Mouse (Mus musculus) neutrophil, adult 5-6 weeks (primary cell): ENCODE data around the gene Olfr1128. TPM values are rescaled to one million over a fixed set of nuclear protein-coding genes. Genes with fewer than 3 reads are reported as not detected.
"Not testable (repeated sequence)": the region's sequence is repeated elsewhere in the genome, so short reads cannot be mapped to it uniquely, and the experiment has no call there.

ENCODE experiments used
- ATAC-seq: fragments of 151-379, 151-347 bp; 2 replicates; pipeline ENCODE4 v1.8.0; 2017; ENCODE audit warnings: mild to moderate bottlenecking, moderate TSS enrichment; ENCODE audit not compliant: insufficient number of reproducible peaks, poor library complexity, low FRiP score, severe bottlenecking; ENCODE audit errors: extremely low read depth
- total RNA-seq: library from RNA; stranded (forward); fragments of 200-1000 nt; gene quantifications from 2 replicates; pipeline ENCODE4 v1.2.3, GENCODE M21; 2017

Olfr1128 gene
- total RNA-seq = not detected in 2 replicates

DNA sequence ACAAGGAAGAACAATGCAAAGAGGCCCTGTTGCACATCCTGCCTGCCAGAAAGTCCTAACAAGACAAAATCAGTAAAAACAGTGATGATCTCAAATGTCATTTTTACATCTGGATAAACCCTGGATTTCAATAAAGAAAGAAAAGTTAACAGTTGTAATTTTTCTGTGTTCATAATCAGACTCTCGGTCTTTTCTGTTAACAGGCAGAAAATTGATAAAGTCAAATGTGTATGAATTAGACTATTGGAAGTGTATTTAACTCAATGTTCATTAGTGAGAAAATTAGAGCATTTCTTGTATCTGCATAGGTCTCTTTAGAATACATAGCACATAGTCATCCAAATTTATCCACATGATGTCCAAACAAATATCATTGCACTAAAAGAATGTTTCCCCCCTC lies at the start of gene Olfr1128:
Gene Olfr1128 (minus strand): TSS at position 101 of the 400 bp plus-strand sequence.
- no peak for ATAC-seq

DNA sequence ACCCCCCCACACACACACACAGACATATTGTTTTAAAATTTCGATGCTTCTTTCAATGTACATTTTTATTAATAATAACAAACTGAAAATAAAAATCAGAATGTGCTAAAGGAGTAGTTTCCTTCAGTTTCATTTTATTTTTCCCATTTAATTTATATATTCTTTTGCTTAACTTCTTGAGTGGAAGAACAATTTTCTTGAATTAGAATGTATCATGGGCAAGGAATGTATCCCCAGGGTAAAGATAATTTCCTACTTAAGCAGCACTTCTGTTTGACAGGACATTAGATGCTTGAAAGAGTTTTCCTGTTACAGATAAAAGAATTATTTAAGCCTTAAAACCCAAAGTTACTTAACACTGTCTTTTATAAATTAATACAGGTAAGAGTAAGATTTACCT lies 28.3 kb upstream of the Olfr1128 start, which contains the start of gene Olfr1129:
Gene Olfr1129 (plus strand): TSS at position 301 of the 400 bp plus-strand sequence.
- not testable (repeated sequence) for ATAC-seq

DNA sequence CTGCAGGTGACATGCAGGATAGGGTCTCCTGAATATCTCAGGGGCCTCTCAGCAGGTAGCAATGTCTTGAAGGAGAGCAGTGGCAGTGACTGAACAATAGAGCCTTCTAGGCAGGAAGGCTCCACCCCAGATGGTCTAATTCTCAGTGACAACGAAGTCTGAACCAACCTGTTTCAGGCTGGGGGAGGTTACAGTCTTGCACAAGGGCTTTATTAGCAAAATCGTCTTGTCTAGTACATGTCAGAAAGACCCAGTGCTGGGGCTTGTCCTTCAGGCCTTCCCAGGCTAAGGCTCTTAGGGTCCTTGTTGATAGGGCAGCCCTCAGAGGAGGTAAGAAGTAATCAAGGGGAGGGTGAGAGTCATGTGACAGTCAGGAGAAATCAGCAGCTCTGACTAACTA lies 10.5 kb downstream of the Olfr1128 start:
- no peak for ATAC-seq

DNA sequence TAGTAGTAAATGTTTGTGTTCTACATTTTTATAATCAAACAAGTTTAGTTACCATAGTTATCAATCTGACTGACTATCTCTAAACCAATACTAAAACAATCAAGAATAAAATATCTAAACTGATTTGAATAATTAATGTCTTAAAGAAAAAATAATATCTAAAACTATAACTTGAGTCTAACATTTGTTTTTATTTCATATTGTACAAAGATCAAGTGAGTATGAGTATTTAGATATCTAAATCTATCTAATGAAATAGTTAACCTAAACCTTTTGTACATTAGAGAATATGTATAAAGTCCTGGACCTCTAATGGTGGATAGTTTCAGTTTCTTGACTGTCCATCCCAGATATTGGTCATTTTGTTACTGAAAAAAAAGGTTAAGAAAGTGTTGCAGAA lies 13.8 kb downstream of the Olfr1128 start, which contains the start of gene Olfr153:
Gene Olfr153 (plus strand): TSS at position 301 of the 400 bp plus-strand sequence.
- ATAC-seq = no peak

DNA sequence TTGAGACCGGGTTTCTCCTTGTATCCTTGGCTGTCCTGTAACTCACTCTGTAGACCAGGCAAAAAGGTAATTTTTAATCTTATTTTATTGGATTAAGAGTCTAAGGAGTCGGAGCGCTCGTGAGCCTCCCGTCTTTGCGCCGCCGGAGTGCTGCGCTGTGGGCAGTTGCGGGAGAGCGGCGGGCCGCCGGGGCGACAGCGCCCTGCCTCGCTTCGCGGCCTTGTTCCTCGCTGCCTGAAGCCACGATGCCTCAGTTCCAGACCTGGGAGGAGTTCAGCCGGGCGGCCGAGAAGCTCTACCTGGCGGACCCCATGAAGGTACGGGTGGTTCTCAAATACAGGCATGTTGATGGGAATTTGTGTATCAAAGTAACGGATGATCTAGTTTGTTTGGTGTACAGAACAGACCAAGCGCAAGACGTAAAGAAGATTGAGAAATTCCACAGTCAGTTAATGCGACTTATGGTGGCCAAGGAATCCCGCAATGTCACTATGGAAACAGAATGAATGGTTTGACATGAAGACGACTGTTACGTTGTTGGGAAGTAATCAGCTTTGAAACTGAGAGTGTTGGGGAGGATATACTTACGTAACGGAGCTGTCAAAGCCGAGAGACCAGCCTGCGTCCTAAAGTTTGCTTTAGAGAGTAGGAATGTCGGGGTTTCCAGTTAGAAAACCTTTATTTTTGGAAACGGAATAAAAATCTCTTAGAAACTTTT lies 19.3 kb downstream of the Olfr1128 start:
- not testable (repeated sequence) for ATAC-seq

DNA sequence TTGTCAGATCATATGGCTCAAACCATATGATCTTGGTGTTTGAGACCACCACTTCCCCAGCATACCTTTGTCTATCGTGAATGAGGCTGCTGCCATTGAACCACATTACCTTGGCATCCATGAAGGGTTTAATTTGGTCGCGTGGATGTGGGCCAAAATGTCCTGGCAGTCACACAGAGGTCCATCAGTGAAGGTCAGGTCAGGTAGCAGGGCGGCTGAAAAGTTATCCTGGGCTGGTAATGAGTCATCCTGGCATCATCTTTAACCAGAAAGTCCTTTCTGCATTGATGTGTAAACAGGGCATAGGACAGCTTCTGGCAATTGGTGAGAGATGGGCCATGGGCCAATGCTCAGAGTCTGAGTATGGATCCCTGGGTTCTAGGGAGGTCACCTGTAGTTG lies 24.7 kb downstream of the Olfr1128 start:
- ATAC-seq = no peak

DNA sequence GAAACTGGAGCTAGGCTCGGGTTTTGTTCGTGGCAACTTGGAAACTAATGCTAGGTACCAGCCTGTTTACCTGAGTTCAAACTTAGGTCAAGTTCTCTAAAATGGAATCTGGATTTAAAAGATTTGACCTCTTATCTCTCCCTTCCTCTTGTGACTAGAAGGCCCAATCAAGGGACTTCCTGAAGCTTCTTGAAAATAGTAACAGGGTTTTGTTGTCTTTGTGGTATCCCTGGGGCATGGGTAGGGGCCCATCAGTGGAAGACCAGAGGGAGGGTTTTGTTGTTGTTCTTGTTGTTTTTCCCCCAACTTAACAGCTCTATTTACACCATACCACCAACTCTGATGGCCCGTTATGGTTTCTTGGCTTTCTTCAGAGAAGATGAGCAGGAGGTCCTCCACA lies 28.8 kb downstream of the Olfr1128 start:
- no peak for ATAC-seq

DNA sequence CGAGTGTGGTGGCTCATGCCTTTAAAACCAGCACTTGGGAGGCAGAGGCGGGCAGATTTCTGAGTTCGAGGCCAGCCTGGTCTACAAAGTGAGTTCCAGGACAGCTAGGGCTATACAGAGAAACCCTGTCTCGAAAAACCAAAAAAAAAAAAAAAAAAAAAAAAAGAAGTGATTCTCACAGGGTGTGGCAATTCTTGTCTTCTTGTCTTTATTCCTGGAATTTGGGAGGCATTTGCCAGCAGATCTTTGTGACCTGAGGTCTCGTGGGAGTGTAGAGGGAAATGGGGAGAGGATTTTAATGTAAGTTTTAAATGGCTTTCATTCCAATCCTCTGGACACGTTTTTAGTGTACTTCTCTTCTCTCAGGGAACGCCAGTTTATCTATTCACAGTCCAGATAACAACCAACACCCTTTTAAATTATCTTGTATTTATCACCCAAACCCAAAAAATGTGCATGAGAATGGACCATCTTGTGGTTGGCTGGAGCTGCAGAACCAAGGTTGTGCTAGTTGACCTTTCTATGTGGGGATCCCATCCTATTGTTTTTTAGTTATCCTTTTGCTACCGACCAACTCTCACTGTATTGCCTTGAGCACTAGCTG lies 29.8 kb downstream of the Olfr1128 start:
- ATAC-seq = no peak

DNA sequence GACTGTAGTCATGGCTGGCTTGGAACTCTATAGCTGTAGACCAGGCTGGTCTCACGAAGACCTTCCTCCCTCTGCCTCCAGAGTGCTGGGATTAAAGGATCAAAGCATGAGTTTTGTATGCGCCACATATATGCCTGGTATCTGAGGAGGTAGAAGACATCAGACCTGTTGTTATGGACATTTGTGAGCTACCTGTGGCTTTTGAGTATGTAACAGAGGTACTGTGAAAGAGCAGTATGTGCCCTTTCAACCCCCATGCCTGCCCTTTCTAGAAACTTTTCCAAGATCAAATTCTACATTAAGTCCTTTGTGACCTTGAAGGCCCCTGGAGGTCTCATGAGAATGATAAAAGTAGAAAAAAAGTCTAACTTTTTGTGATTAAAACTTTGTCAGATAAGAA lies 30.3 kb downstream of the Olfr1128 start:
- ATAC-seq = no peak

DNA sequence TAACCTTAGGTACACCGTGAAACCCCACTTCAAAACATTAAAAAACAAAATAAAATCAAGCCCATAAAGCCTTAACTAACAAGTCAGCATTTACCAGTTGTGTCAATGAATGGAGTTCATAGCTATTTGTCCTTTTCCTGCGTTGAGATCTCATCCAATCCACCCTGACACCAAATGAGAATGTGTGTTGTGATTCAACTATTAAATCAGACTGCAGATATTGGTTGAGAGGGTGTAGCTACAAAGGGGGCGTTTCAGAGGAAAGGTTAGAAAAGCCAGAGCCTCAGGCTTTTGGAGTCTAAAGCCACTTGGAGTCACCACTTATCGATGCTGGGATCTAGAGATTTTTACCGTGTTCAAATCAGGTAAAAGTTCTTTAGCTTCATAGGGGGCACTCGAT lies 39.1 kb downstream of the Olfr1128 start, which contains the start of gene Pramel6:
Gene Pramel6 (plus strand): TSS at position 301 of the 400 bp plus-strand sequence.
- no peak for ATAC-seq

DNA sequence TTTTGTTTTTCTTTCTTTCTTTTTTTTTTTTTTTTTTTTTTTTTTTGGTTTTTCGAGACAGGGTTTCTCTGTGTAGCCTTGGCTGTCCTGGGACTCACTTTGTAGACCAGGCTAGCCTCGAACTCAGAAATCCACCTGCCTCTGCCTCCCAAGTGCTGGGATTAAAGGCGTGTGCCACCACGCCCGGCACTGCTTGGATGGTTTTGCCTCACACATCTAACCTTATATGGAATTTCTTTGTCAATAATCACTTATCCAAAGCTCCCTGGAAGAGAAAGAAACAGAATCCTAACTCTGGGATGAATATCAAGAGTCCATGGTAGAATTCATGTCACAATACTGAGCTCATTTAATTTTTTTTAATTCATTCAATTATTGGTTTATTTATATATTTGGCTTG lies 48.3 kb downstream of the Olfr1128 start, which contains the start of gene Pramel7:
Gene Pramel7 (minus strand): TSS at position 101 of the 400 bp plus-strand sequence.
- not testable (repeated sequence) for ATAC-seq

Other genes with a start within 250 kb of the Olfr1128 start
- gene Olfr1118, start 238.0 kb downstream of the Olfr1128 start, total RNA-seq = 0.49 TPM in 1 of 2 replicates, not detected in the other
- gene Olfr1120, start 190.7 kb downstream of the Olfr1128 start, total RNA-seq = not detected in 2 replicates
- gene Olfr1121, start 175.6 kb downstream of the Olfr1128 start, total RNA-seq = not detected in 2 replicates
- not detected in 2 replicates for gene Olfr1122, start 159.7 kb downstream of the Olfr1128 start, total RNA-seq
- not detected in 2 replicates for gene Olfr1123, start 128.9 kb downstream of the Olfr1128 start, total RNA-seq
- gene Olfr1124, start 115.3 kb downstream of the Olfr1128 start, total RNA-seq = not detected in 2 replicates
- not detected in 2 replicates for gene Olfr1126, start 91.6 kb downstream of the Olfr1128 start, total RNA-seq
- gene Pramel7, start 48.4 kb downstream of the Olfr1128 start, total RNA-seq = not detected in 2 replicates
- not detected in 2 replicates for gene Pramel6, start 39.0 kb downstream of the Olfr1128 start, total RNA-seq
- not detected in 2 replicates for gene Olfr153, start 13.7 kb downstream of the Olfr1128 start, total RNA-seq
- gene Olfr1129, start 28.4 kb upstream of the Olfr1128 start, total RNA-seq = not detected in 2 replicates
- not detected in 2 replicates for gene Olfr1130, start 60.7 kb upstream of the Olfr1128 start, total RNA-seq
- 0.49 TPM in 1 of 2 replicates, not detected in the other for gene Olfr1131, start 81.6 kb upstream of the Olfr1128 start, total RNA-seq
- 0.12 TPM in 1 of 2 replicates, not detected in the other for gene Olfr1132, start 92.0 kb upstream of the Olfr1128 start, total RNA-seq
- not detected in 2 replicates for gene Olfr1133, start 101.8 kb upstream of the Olfr1128 start, total RNA-seq
- gene Olfr1134, start 112.9 kb upstream of the Olfr1128 start, total RNA-seq = not detected in 2 replicates
- not detected in 2 replicates for gene Olfr1135, start 128.1 kb upstream of the Olfr1128 start, total RNA-seq
- gene Olfr1136, start 148.4 kb upstream of the Olfr1128 start, total RNA-seq = not detected in 2 replicates
- gene Olfr1137, start 167.6 kb upstream of the Olfr1128 start, total RNA-seq = not detected in 2 replicates
- gene Olfr1138, start 194.4 kb upstream of the Olfr1128 start, total RNA-seq = not detected in 2 replicates
- not detected in 2 replicates for gene Olfr1140, start 198.2 kb upstream of the Olfr1128 start, total RNA-seq
- not detected in 2 replicates for gene Olfr1141, start 208.4 kb upstream of the Olfr1128 start, total RNA-seq
- gene Olfr152, start 233.9 kb upstream of the Olfr1128 start, total RNA-seq = not detected in 2 replicates